Mouse (Mus musculus) ovary, postnatal 10 days (tissue): ENCODE measurements around the gene Rps6ka4.

Source experiments
- DNase-seq: peaks from one replicate; pipeline ENCODE4 v3.0.0; 2022; ENCODE audit warnings: low spot score

The Rps6ka4 gene

GRCm38 (mm10) chr19:6851497-6851896 lies 11.1 kb upstream of the Rps6ka4 start:
- DNase-seq = no peak

- no peak for DNase-seq
These were observed 9.2 kb upstream of the Rps6ka4 start for GRCm38 (mm10) chr19:6849506-6850068.

- no peak for DNase-seq
These were observed 7.5 kb upstream of the Rps6ka4 start for GRCm38 (mm10) chr19:6847841-6848517.

DNA sequence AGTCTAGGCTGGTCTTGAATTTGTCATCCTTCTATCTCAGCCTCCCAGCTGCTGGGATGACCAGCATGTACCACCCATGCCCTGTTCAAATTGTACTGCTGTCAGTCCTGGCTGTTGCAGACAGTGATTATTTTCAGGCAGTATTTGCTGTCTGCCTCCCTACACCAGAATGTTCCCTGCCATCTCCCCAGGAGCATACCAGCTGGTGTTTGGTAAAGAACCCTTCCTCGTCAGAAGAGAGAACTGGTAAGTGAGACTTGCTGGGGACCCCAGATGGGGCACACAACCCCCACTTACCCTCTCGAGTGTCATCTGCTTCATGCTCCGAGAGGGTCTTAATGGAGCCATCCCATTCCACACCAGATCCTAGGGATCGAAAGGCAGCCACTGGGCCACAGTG lies 5.6 kb upstream of the Rps6ka4 start:
- no peak for DNase-seq

GRCm38 (mm10) chr19:6842353-6842752 lies 1.9 kb upstream of the Rps6ka4 start:
- DNase-seq = no peak

DNA sequence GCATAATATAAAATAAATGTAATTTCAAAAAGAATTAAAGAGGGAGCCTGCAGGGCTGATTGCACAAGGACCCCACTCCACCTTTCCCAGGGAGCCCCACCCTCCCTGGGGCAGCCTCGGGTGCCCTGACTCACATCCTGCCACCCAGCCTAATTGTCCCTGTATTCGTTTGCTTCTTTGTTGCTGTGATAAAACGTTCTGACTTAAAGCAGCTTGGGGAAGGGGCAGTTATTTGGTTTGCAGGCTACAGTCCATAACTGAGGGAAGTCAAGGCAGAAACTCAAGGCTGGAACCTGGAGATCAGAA lies 809 bp upstream of the Rps6ka4 start:
- DNase-seq = no peak

- no peak for DNase-seq
These were observed 591 bp downstream of the Rps6ka4 start for GRCm38 (mm10) chr19:6839615-6840474.

- DNase-seq = no peak
These were observed 8.1 kb downstream of the Rps6ka4 start for GRCm38 (mm10) chr19:6832363-6832762.

GRCm38 (mm10) chr19:6831331-6831730 lies 9.1 kb downstream of the Rps6ka4 start:
- no peak for DNase-seq

GRCm38 (mm10) chr19:6830556-6831316 lies 9.7 kb downstream of the Rps6ka4 start:
- no peak for DNase-seq

- no peak for DNase-seq
These were observed 10.4 kb downstream of the Rps6ka4 start for GRCm38 (mm10) chr19:6829870-6830555.

DNA sequence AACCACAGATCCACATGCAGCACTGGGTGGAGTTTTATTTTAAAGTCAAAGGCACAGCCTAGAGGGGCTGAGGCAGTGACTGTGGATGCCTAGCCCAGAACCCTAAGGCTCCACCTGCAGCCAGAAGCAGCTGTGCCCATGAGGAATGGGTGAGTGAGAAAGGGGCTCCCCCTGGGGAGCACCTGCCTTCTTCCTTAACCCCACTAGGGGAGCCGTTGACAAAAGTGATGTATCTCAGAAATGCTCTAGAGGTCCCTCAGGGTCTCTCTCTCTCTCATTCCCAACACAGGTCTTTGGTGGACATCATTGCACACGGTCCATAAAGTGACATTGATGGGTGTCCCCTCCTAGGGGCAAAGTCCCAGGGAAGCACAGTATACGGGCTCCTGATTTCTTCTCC lies 11.4 kb downstream of the Rps6ka4 start:
- DNase-seq = no peak

DNA sequence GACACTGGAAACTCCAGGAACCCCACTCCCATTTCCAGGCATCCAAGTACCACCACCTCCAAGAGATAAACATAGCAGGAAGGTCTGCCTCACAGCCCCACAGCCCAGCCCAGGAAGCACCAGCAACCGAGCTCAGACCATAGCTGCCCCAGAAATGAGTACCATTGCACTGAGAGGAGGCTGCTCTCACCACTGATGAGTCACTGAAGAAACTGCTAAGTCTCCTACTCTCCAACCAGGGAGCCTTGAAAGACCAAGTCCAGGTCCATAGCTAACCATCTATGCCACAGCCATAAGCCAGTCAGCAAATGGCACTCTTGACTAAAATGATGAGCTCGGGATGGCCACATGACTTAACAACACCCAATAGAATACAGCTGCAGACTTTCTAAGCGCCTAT lies 13.8 kb downstream of the Rps6ka4 start:
- DNase-seq = no peak

DNA sequence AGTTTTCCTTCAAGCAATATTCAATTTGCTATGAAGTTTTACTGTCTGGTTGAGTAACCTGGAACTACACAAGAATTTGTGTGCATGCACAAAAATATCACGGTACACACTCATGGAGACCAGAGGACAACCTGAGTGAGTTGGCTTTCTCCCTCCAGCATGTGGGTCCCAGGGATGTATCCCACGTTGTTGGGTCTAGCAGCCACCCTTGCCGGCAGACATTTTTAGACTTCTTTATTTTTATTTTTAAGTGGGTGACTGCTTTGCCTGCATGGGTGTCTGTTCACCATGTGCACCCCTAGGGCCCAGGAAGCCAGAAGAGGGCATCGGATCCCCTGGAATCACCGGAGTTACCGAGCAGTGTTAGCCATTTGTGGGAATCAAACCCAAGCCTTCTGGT lies 15.1 kb downstream of the Rps6ka4 start:
- DNase-seq = no peak

GRCm38 (mm10) chr19:6820538-6821195 lies 19.8 kb downstream of the Rps6ka4 start:
- no peak for DNase-seq

DNA sequence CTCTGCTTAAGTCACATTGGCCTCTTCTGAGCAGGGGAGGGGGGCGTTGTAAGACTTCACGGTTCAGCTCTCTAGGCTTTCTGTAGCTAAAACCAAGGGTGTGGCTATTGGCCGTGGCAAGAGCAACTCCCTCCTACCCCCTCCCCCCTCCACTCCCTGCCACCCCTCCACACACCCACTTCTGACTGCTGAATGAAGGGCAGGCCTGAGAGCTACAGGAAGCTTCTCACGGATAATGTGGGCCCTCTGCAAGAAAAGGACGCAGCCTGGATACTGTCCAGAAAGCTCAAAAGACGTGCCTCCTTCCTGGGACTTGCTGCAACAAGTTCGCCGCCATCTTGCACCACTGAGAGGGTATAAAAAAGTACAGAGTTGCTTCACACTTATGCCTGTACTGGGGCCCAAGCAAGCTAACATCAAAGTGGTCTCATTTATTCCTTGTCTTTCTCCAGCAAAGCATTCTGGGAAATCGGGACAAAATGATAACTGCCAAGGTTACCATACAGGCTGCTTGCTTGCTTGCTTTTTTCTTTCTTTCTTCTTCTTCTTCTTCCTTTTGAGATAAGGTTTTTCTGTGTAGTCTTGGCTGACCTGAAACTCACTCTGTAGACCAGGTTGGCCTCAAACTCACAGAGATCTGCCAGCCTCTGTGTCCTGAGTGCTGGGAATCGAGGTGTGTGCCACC lies 21.2 kb downstream of the Rps6ka4 start:
- DNase-seq = no peak

- no peak for DNase-seq
These were observed 25.5 kb downstream of the Rps6ka4 start for GRCm38 (mm10) chr19:6814958-6815357.

- no peak for DNase-seq
These were observed 26.1 kb downstream of the Rps6ka4 start for GRCm38 (mm10) chr19:6814366-6814765.
